13 mouse cellular contexts compared by ENCODE assay signal in the genomic region with DNA sequence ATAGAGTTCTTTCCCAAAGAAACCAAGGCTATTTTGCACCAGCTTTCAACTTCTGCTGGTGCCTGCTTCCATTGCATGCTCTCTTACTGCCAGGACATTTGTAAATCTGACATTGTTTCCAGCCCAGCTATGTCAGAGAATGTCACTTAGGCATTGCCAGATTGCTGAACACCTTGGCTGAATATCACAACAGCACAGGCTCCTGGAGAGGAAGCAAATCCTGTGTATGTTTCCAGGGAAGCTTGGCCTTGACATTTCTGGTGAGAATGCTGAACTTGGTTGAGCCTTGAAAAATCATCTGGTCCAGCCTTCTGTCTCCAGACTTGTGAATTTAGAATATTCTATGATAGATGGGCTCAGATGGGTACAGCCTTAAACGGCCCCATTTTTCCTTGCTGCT.
A peak's percentile ranks its signal among the peaks of the same experiment; 100 is the strongest.
DNase-seq lines count a peak whose midpoint lies in the region; ATAC-seq and TF ChIP-seq lines count a peak whose summit lies in the region.
"Had no signal": no experiment of that assay in that cellular context is flagged by ENCODE, and none has a peak within 500 bp of the region (broad histone marks: within the 10 kb centered on the region; RNA-seq: fewer than 3 reads in every experiment).

No protein-coding gene starts in this region.

- no peaks in the 10 kb centered on the region for H3K27me3 ChIP-seq in forebrain, postnatal 0 days (ENCODE audit: insufficient read depth, low read length)
- no peaks in the 10 kb centered on the region for H3K27me3 ChIP-seq in forebrain, embryonic 14.5 days (replicated peaks; ENCODE audit: control insufficient read depth, insufficient read depth, low read length)
- H3K27me3 ChIP-seq in cerebellum, adult 2 months (ENCODE audit: control insufficient read depth, insufficient read depth, low read length) = no peaks in the 10 kb centered on the region
- no peaks in the 10 kb centered on the region for H3K27me3 ChIP-seq in heart, embryonic 10.5 days (ENCODE audit: insufficient read depth, poor library complexity, severe bottlenecking)
- H3K27me3 ChIP-seq: forebrain, embryonic 12.5 days; limb, embryonic 12.5 days; liver, embryonic 13.5 days had no signal

- no peak overlapping the region for H3K27ac ChIP-seq in forebrain, postnatal 0 days (ENCODE audit: low read depth, low read length)
- H3K27ac ChIP-seq in forebrain, embryonic 14.5 days (ENCODE audit: low read depth, low read length) = no peak overlapping the region
- H3K27ac ChIP-seq in cerebellum, adult 2 months (ENCODE audit: insufficient read depth, low read length) = peak overlapping the region; percentile 48; the same call in 1 of the 2 replicates
- no peak overlapping the region for H3K27ac ChIP-seq in heart, embryonic 10.5 days
- H3K27ac ChIP-seq: forebrain, embryonic 12.5 days; limb, embryonic 12.5 days; liver, embryonic 13.5 days had no signal

- peak; percentile 27 for DNase-seq in forebrain, postnatal 0 days
- no peak for DNase-seq in forebrain, embryonic 14.5 days (ENCODE audit: low spot score)
- peak; percentile 94 for DNase-seq in brain, adult 2 months (ENCODE audit: low read depth, low spot score)
- peak; percentile 55 to 82 for DNase-seq in cerebellum, adult 2 months
- DNase-seq in heart, embryonic 10.5 days (ENCODE audit: low spot score) = peak; percentile 46
- DNase-seq in kidney, adult 8-10 months = no peak
- DNase-seq: adrenal gland, postnatal 25 days; liver, embryonic 13.5 days; midbrain, embryonic 14.5 days; thymus, postnatal 36 days had no signal

- no peak for TF ChIP-seq CTCF in forebrain, postnatal 0 days (IDR thresholded peaks at IDR 0.05; ENCODE audit: low read depth)
- TF ChIP-seq CTCF in cerebellum, adult 2 months (IDR thresholded peaks at IDR 0.05; ENCODE audit: borderline replicate concordance, insufficient read depth, low read depth, low read length) = no peak

- no peaks in the 10 kb centered on the region for H3K4me1 ChIP-seq in forebrain, postnatal 0 days (ENCODE audit: insufficient read depth)
- H3K4me1 ChIP-seq in forebrain, embryonic 14.5 days (ENCODE audit: control insufficient read depth, insufficient read depth, low read length) = peaks cover 2% of the 10 kb centered on the region; the same call in 1 of the 2 replicates
- peaks cover 34% of the 10 kb centered on the region for H3K4me1 ChIP-seq in cerebellum, adult 2 months (ENCODE audit: control insufficient read depth, insufficient read depth, low read length)
- H3K4me1 ChIP-seq in heart, embryonic 10.5 days = peaks cover 19% of the 10 kb centered on the region
- H3K4me1 ChIP-seq: forebrain, embryonic 12.5 days; liver, embryonic 13.5 days had no signal

- no peaks in the 10 kb centered on the region for H3K36me3 ChIP-seq in forebrain, postnatal 0 days (ENCODE audit: insufficient read depth)
- H3K36me3 ChIP-seq in forebrain, embryonic 14.5 days (ENCODE audit: control insufficient read depth, insufficient read depth, low read length) = no peaks in the 10 kb centered on the region
- no peaks in the 10 kb centered on the region for H3K36me3 ChIP-seq in heart, embryonic 10.5 days
- H3K36me3 ChIP-seq: forebrain, embryonic 12.5 days; limb, embryonic 12.5 days; liver, embryonic 13.5 days had no signal

- no peak overlapping the region for H3K4me3 ChIP-seq in forebrain, postnatal 0 days (ENCODE audit: low read depth, low read length)
- no peak overlapping the region for H3K4me3 ChIP-seq in forebrain, embryonic 14.5 days (ENCODE audit: low read depth, low read length)
- no peak overlapping the region for H3K4me3 ChIP-seq in cerebellum, adult 2 months (replicated peaks; ENCODE audit: insufficient read depth, low read depth, low read length)
- H3K4me3 ChIP-seq in heart, embryonic 10.5 days = no peak overlapping the region
- H3K4me3 ChIP-seq: forebrain, embryonic 12.5 days; limb, embryonic 12.5 days; liver, embryonic 13.5 days had no signal

- no peak overlapping the region for H3K4me2 ChIP-seq in forebrain, postnatal 0 days (ENCODE audit: low read depth)
- no peak overlapping the region for H3K4me2 ChIP-seq in forebrain, embryonic 14.5 days (ENCODE audit: low read length)
- H3K4me2 ChIP-seq: forebrain, embryonic 12.5 days; limb, embryonic 12.5 days; liver, embryonic 13.5 days had no signal

- ATAC-seq in forebrain, postnatal 0 days = peak; percentile 34; the same call in 1 of the 2 replicates
- no peak for ATAC-seq in forebrain, embryonic 14.5 days
- ATAC-seq in inflammation-experienced regulatory T-cells, adult 6 months = no peak

- no peaks in the 10 kb centered on the region for H3K9me3 ChIP-seq in forebrain, postnatal 0 days (ENCODE audit: low read length)
- no peaks in the 10 kb centered on the region for H3K9me3 ChIP-seq in forebrain, embryonic 14.5 days (replicated peaks; ENCODE audit: control insufficient read depth, low read length)
- no peaks in the 10 kb centered on the region for H3K9me3 ChIP-seq in heart, embryonic 10.5 days
- H3K9me3 ChIP-seq: forebrain, embryonic 12.5 days; limb, embryonic 12.5 days; liver, embryonic 13.5 days had no signal

- TF ChIP-seq POLR2A in cerebellum, adult 2 months (IDR thresholded peaks at IDR 0.05; ENCODE audit: borderline replicate concordance, insufficient read depth, low read length) = no peak

- no peak overlapping the region for H3K9ac ChIP-seq in forebrain, postnatal 0 days
- H3K9ac ChIP-seq in forebrain, embryonic 14.5 days (ENCODE audit: low read length) = no peak overlapping the region
- H3K9ac ChIP-seq: forebrain, embryonic 12.5 days; limb, embryonic 12.5 days; liver, embryonic 13.5 days had no signal

- 66% methylated on average over 1 of the region's 1 CpGs for whole genome bisulfite sequencing in forebrain, postnatal 0 days
- WGBS in forebrain, embryonic 14.5 days = 61% methylated on average over 1 of the region's 1 CpGs
- 16% methylated on average over 1 of the region's 1 CpGs for WGBS in cerebellum, adult 2 months
- WGBS in heart, embryonic 10.5 days = 84% methylated on average over 1 of the region's 1 CpGs

Comparison
In these comparisons a context has a peak if more than half of its experiments do, and no peak if none do; other contexts are left out.
1. DNase-seq: peak in forebrain, postnatal 0 days (single experiment), brain, adult 2 months (single experiment), cerebellum, adult 2 months (2 of 2) and heart, embryonic 10.5 days (single experiment); none in forebrain, embryonic 14.5 days (single experiment) and kidney, adult 8-10 months (0 of 2).